Mouse (Mus musculus) kidney, adult 18-20 months (tissue): ENCODE measurements around the gene Wdfy2.
"Not testable (repeated sequence)": the region's sequence is repeated elsewhere in the genome, so short reads cannot be mapped to it uniquely, and the experiment has no call there.

Experiments
- DNase-seq: peaks from one replicate; pipeline ENCODE4 v3.0.0; 2021

The Wdfy2 gene

DNA sequence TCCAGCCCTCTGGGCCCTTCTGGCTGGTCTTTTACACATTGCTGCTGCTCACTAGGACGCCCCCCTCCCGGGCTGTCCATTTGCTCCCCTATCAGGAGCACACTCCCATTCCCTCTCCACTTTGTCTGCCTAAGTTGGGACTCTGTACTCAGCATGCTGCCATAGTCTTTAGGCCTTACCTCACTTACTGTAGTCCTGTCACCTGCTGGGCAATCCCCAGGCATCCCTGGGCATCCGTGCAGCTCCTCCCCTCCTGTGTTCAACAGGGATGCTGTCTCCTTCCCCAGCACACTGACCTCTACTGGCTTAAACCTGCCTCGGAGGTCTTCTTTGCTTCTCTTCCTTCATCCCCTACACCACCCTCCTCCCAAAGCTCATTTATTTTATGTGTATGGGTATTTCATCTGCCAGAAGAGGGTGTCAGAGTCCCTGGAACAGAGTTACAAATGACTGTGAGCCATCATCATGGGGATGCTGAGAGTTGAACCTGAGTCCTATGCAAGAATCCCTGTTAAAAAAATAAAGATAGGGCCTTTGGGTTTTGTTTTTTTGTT lies 44.7 kb downstream of the Wdfy2 start:
- DNase-seq = no peak

DNA sequence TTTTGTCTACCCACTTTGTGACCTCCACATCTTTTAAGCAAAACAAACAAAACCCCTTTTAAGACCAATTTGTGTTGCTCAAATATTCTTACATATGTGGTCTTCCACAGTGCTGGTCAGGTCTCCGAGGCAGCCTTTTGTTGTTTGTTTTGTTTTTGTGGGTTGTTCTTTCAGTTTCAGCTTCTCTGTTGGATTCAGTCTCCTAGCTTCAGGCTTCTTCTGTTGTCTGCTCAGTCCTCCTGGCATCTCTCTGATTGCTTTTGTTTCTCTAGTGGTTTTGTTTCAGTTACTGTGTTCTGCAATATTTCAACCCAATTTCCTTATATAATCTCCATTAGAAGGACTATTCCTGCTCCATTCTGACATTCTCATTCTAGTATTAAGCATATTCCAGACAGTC lies 46.1 kb downstream of the Wdfy2 start:
- DNase-seq = no peak

DNA sequence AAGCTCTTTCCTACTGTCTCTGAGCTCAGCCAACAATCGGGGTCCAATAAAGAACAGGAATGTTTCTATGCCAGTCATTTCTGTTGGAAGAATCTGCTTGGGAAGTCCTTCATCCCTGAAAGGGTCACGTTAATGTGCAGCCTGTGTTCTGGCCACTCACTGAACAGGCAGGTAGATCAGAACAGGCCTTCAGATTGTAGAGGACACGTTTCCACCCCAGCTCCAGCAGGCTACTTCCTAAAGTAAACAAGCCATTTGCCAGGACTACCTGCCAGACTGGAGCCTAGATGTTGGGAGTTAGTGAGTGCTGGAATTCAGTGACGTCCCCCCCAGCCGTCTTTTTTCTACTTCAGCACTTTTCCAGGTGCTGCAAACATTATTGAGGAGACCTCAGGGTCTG lies 46.7 kb downstream of the Wdfy2 start:
- DNase-seq = peak; percentile 27

DNA sequence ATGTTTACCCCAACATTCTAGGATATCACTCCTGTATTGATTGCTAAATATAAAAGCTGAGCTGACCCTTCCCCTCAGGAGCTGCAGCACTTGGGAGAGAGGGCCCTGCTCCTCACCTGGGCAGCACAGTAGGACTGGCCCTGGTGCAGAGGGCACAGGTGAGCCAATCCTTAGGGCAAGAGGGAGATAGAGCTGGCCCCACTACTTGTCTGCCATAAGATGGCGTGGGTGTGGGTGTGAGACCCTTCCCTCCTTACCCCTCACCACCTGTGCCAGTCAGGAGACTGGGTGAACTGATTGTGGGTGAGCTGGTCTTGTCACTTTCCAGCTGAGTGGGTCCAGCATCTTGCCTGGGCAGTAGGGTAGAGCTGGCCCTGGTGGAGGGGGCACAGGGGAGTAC lies 47.2 kb downstream of the Wdfy2 start:
- DNase-seq = no peak

DNA sequence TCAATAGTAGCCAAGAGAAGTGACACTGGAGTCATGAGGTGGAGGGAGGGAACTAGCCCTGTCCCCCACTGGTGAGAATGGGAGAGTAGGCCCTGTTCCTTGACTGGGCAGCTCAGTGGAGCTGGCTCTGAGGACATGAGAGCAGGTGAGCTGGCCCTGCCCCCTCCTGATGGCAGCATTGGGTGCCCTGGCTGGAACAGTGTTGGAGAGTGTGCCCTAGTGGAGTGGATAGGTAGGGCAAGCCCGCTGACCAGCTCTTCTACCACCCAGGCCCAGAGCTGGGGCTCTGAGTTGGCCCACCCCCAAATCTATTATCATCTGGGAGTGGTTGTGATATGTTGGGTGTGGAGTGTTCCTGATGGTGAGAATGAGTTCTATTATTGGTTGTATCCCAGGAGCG lies 47.7 kb downstream of the Wdfy2 start:
- DNase-seq = no peak

DNA sequence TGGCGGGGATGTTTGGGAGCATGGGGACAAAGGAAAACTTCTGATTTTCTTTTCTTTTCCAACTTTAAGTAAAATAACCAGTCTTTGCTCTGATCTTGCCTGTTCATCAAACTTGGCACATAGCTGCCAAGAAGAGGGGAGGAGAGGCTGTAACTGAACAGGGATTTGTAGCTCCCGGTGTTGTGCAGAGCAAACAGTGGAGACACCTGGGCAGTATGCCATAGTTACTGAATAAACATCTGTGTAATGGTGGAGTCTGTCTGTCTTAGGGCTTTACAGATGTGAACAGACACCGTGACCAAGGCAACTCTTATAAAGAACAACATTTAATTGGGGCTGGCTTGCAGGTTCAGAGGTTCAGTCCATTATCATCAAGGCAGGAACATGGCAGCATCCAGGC lies 53.9 kb downstream of the Wdfy2 start:
- DNase-seq = no peak

DNA sequence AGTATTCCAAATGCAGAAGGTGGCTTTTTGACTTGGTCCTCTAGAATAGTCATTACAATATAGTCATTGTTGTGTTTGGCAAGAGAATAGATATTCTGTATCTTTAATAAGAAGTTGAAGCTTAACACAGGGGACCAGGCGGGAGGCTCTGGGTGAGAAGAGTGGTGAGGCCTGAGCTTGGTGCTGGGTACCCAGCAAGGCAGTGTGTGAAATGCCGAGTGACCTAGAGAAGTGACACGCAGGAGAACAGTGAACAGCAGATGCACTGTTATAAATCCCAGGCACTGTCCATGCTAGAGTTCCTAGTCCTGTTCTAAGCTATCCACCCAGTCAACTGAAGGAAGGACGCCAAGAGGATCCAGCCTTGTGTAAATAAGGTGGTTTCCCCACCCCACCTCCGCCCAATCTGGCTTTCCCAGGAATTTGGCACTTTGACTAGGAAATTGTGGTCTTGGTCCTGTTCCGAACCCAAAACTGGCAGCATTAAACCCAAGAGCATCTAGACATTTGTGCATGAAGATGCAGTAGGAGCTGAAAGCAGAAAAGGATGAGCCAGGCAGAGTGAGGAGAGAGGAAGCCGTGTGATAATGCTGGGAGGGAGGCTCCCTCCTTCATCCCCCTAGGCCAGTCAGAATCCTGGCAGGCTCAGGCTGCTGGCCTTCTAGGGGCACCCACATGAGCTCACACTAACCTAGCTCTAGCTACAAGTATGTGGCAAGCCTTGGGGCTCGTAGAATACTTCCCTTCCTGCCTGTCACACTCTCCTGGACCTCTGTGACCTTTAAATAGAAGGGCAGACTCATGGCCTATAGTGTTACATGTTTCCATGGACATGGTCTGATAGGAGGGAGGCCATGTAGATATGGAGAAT lies 55.5 kb downstream of the Wdfy2 start:
- DNase-seq = no peak

DNA sequence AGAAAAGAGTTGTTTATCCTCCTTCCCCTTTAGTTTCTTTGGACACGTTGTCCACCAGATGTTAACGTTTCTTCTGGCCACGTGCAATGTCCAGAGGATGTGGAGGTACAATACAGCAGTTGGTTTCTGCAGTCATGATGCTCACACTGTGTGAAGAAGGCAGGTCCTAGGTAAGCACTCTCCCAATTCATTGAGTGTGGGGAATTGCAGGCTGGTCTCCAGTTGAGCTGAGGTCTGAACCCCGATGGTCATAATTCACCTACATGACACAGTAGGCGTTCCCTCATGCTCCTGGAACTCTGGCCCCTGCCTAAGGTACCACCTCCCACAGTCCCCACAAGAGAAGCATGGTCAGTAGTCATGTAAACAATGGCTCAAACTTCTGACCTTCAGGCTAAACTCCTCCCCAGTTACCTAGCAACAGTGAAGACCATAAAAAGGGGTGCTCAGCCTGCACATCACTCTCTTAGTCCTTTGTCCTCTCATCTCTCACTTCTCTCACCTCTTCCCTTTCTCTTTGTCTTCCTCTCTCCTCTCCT lies 56.2 kb downstream of the Wdfy2 start:
- not testable (repeated sequence) for DNase-seq

DNA sequence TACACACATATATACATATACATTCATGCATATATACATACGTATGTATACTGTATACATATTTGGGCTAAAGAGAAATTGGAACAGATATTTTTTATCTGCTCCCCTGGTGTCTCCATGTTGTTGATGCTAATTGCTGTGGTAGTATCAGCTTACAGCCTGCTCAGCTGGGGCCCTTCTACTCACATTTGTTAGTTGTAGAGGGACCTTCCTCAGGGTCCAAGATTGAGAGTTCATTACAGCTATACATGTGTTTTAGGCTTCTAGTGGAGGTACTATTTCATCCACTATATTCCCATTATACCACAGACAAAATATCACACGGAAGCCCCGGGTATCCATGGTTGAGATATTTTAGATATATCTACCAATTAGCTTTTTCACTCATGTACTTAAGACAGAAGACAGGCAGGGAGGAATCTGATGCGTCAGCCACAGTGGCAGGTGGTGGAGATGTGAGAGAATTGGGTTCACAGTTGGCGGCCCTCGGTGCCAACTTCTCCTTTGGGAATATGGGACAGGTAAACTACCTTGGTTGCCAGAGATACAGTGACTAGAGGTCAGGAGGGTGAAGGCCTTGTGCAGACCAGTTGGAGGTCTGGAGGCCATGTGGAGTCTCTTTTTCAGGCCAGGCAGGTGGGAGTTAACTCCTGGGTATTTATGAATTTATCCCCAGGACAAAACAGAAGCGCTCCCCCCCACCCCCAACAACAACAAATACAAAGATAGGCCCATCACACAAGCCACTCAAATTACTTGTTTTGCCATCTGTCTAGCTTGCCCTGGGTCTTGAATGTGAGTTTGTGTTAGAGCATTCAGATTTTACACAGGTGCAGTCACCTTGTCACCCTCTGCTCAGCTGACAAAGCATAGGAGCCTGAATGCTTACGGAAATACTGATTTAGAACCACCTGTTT lies 57.7 kb downstream of the Wdfy2 start:
- DNase-seq = no peak

DNA sequence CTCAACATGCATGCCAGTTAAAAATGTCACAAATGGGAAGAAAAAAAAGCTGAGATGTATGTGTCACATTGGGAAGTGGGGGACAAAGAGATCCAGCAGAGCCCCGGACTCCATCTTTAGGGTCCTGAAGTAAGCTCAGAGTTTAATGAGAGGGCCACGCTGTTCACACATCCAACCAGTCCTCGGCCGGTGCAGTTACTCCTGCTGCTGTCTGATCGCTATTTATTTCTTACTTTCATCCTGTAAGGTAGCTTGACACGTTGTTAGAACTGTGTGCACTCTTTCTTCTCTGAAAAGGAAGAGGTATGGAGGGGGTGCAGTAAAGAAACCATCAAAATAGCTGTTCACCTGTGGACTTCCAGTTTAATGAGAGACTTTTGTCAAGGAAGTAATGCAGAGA lies 60.6 kb downstream of the Wdfy2 start:
- no peak for DNase-seq

DNA sequence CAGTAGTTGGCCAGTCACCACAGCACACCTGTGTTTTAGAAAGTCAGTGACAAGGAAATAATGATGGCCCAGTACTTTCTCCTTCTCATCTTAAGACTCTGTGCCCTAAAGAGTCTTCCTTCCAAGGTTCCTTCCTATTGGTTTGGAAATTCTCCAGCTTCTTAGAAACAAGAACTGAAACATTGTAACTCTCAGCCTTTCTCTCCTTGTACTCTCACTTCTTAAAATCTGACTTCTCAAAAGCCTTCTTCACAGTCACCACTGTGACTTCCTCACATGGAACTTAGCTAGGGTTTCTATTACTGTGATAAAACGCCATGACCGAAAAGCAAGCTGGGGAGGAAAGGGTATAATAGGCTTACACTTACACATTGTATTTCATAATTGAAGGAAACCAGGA lies 70.4 kb downstream of the Wdfy2 start:
- no peak for DNase-seq

DNA sequence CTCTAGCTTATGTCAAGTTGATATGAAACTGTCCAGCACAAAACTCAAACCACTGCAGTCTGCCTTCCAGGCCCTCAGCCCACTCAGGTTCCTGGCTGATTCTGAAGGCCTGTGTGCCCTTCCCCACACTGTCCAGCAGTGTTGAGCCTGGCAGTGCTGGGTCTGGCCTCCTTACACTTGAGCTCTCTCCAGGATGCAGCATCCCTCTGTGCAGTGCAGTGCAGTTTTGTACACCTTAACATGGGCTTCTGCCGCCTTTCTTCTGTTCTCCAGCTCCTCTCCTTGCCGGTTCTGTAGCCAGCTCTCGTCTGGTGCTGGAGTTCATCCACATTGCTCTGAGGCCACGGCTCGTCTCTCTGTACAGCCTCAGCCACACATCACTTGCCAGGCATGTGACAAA lies 71.1 kb downstream of the Wdfy2 start:
- no peak for DNase-seq

DNA sequence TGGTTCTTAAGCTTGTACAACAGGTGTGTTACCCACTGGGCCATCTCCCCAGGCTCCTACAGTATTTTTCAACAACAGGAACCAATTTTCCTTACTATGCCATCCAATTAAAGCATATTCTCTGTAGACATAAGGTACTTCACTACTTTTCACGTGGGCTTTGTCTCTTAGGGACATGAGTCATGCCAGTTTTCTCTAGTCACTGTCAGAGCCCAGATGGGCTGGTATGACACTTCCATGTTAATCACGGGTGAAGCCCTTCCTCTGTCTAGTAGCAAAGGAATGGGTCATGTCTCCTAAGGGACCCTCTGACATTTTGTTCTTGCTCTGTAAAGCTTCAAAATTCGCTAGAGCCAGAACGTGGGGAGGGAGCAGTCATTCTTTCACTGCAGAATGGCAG lies 73.4 kb downstream of the Wdfy2 start:
- no peak for DNase-seq

DNA sequence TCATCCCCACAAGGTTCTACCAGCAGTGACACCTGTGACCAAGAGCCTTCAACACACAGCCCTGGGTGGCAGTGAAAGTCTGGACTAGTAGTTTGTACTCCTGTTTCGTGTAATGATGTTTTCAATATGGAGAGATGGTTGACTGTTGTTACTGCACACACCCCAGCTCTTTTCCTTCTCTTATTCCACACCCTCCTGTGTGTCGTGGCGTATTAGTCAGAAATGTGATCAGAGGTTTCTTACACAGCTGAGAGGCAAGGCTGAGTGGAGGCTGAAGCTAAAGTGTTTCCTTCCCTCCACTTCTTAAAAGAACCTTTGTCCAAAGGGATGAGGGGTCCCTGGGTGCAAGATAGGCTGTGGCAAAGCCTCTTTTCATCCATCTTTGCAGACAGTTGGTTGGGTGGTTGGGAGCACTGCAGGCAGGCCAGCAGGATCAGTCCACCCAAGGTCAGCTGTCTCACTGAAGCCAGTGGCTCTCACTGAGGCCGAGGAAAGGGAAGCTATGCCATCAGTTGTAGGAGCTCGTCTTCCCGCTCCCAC lies 77.7 kb downstream of the Wdfy2 start:
- DNase-seq = no peak

DNA sequence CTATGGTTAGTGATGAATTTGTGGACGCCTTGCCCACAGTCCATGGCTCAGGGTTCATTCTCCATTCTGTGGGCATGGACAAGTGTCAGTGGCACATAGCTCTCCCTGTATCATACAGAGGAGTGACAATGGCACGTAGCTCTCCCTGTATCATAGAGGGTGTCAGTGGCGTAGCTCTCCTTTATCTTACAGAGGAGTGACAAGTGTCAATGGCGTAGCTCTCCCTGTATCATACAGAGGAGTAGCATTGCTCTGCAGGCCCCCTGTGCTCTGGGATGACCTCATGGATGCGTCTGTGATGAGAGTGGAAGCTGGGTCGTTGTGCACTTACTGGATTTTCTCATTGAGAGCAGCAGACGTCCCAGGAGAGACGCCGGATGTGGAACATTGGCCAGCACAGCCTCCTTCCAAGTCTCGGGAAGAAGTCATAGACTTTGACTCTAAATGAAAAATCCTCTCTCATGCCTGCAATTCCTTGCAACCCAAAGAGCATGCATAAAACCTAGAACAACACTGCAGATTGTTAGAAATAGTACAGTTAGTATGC lies 79.1 kb downstream of the Wdfy2 start:
- DNase-seq = no peak

DNA sequence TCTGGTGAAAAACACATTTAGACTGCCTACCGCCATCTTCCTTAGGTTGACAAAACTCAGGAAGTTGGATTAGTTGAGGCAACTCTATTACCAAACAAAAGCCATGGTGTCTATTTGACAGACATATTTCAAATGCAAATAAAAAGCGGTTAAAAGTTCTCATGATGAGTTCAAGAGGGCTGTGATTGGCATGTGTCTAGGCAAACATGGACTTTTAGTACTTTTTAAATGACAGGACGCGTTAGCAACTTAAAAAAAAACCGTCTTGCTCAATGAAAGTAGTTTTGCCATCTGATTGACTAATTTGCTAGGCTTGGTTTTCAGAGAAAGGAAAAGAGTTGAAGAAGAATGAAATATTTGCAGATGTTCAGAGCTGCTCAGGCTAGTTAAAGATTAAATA lies 83.9 kb downstream of the Wdfy2 start:
- DNase-seq = no peak

DNA sequence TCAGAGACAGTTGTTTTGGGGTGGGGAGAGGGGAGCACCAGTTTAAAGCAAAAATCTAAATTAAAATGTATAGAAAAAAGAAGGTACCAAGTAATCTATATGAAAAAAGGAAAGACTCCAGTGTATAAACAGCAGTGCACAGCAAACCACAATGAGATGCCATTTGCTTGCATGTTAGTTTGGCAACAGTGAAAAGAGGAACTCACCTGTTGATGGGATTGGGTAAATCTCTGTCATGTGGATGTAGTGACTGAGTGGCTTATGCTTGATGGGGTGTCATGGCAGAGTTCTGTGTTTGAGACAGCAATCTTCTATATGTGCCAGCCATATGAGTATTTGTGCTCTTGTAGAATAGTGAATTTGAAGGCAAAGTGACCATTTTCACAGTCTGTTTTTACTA lies 85.2 kb downstream of the Wdfy2 start:
- DNase-seq = no peak

DNA sequence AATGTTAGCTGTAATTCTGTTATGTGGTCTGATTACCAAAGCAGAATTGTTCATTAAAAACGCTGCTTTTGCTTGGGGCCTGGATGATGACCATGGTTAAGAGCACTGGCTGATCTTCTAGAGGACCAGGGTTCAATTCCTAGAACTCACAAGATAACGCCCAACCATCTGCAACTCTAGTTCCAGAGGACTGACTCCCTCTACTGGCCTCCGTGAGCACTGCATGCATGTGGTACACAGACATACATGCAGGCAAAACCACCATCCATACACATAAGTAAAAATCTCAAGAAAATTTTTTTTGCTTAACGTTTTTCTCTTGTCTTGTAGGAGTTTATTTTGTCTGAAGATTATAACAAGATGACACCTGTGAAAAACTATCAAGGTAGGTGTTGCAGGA lies 87.3 kb downstream of the Wdfy2 start:
- DNase-seq = no peak

DNA sequence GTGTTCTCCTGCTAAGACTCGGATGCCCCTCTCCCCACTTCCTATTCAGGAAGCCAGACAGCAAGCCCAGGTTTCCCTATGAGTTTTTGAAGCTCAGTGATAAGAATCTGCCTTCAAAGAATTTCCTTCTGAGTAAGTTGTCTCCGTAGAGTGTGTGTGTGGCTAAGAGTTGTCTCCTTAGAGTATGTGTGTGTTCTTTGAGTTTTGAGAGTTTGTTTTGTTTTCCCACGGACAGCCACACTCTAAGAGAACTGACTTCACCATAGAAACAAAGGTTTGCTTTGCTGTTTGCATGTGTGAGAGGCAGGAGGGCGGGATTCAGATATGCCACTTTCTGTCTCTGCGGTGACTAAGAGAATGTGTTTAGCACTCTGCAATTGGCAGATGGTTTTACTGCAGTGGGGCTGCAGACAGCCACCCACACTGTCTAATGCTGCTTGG lies 90.6 kb downstream of the Wdfy2 start:
- DNase-seq = no peak

DNA sequence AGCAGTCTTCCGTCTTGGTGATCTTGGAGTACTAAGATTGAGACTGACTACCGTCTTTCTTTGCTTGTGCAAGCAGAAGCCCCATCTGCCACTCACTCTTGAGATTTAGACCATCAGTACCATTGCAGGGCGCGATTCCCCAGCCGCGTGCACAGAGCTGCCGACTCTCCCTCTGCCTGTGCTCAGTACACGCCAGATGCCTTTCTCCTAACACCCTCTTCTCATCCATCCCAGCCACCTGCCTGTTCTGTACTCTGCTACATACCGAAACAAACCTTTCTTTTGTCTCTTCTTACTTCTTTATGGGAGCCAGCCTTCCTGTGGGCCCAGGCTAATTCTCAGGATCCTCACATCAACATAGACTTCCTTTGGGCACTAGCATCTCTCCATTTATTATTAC lies 97.9 kb downstream of the Wdfy2 start:
- no peak for DNase-seq

DNA sequence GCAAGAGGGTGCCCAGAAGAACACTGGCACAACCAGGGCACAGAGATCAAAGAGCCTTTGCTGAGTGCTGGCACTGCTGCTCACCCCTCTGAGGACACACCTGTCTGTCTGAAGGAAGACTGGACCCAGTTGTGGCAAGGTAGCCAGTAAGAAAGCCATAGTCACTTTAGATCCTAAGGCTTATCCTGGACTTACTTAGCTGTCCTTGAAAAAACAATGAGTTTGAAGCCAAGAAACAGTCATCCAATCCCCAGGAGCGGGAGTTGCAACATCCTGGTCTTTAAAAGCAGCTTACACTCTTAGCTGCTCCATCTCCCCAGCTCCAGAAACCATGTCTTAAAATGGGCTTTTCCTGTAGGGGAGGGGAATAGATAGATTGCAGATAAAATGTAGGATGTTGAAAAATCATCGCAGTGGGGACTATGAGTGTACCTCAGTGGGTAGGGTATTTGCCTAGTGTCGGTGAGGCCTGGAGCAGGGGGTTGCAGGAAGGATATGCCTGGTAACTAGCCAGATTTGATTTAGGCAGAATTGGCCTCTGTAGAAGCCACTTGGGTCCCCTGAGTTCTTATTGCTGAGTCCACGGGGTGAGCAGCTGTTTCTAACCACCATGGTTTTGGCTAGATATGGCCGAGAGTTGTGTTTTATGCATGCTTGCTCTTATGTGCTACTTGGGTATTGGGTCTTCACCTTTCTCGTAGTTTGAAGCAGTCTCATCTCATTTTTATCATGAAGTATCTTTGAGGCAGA lies 99.3 kb downstream of the Wdfy2 start:
- no peak for DNase-seq

DNA sequence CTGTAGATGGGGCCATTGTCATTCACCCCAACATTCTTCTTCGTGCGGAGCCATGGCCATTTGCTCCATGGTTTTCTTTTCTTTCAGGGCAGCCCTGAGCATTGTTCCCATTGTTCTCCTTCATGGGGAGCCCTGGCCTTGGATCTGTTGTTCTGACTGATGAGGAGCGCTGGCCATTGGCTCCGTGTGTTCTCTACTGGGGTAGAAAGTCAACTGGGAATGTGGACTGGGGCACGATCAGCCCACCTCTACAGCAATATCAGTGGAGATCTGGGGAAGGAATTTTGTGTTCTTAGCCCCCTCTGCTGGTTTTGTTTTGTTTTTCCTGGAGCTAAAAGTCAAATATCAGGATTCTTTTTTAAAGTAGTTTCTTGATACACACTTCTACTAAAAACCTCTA lies 100.2 kb downstream of the Wdfy2 start:
- no peak for DNase-seq
